Mouse (Mus musculus) liver, embryonic 14.5 days (tissue): Measurements from ENCODE around the gene Ankrd63. TPM values are rescaled to one million over a fixed set of nuclear protein-coding genes. Genes with fewer than 3 reads are reported as not detected.

Source experiments
- ATAC-seq: fragments of 200-750 bp; cut with Nextera tagmentation; 2 replicates; pipeline ENCODE4 v1.8.0; 2017; ENCODE audit warnings: moderate number of reproducible peaks, mild to moderate bottlenecking, moderate library complexity; ENCODE audit not compliant: insufficient read depth
- DNase-seq, 3 experiments: peaks; one replicate each; pipeline ENCODE4 v3.0.0-alpha.2; 2012 to 2013; ENCODE audit warnings: low read depth in 3 of 3, low spot score in 3 of 3
- H3K27ac ChIP-seq: fragments of 300-500 bp; sonication (generic); 2 replicates; pipeline ENCODE4 v1.5.1; 2014; ENCODE audit warnings: moderate library complexity, mild to moderate bottlenecking, control low read depth, inconsistent platforms
- H3K27me3 ChIP-seq: fragments of 300-500 bp; sonication (generic); 2 replicates; pipeline ENCODE4 v1.6.1; 2014; ENCODE audit warnings: mild to moderate bottlenecking, low read length, moderate library complexity; ENCODE audit not compliant: control insufficient read depth, insufficient read depth
- H3K36me3 ChIP-seq: fragments of 300-500 bp; sonication (generic); replicated peaks from 2 replicates; pipeline ENCODE4 v1.6.1; 2014; ENCODE audit warnings: low read depth; ENCODE audit not compliant: control insufficient read depth, insufficient read depth
- H3K4me1 ChIP-seq, 2 experiments: fragments of 200-500 bp in 1 of 2; fragments of 300-500 bp in 1 of 2; sonication (generic) in 1 of 2; replicated peaks; 2 replicates each; pipeline ENCODE4 v1.6.1; 2012 to 2014; ENCODE audit warnings: antibody characterized with exemption in 1 of 2, inconsistent platforms in 1 of 2, low read length in 1 of 2; ENCODE audit not compliant: control insufficient read depth in 2 of 2, insufficient read depth in 2 of 2
- H3K4me2 ChIP-seq: fragments of 300-500 bp; sonication (generic); 2 replicates; pipeline ENCODE4 v1.6.1; 2014; ENCODE audit warnings: low read depth, mild to moderate bottlenecking, control low read depth, moderate library complexity
- H3K4me3 ChIP-seq, 2 experiments: fragments of 200-500 bp in 1 of 2; fragments of 300-500 bp in 1 of 2; sonication (generic) in 1 of 2; 2 replicates each; pipeline ENCODE4 v1.5.1; 2012 to 2014; ENCODE audit warnings: low read depth in 2 of 2, low read length in 2 of 2, mild to moderate bottlenecking in 2 of 2, control low read depth in 1 of 2, inconsistent platforms in 1 of 2, moderate library complexity in 1 of 2; ENCODE audit not compliant: insufficient read depth in 1 of 2
- H3K9ac ChIP-seq: fragments of 300-500 bp; sonication (generic); replicated peaks from 2 replicates; pipeline ENCODE4 v1.6.1; 2014; ENCODE audit warnings: mild to moderate bottlenecking, control low read depth, moderate library complexity
- H3K9me3 ChIP-seq: fragments of 300-500 bp; sonication (generic); 2 replicates; pipeline ENCODE4 v1.6.1; 2016; ENCODE audit warnings: low read length, mixed read lengths; ENCODE audit not compliant: control insufficient read depth
- CTCF ChIP-seq: IDR thresholded peaks from 2 replicates; pipeline ENCODE4 v1.5.1; 2016; ENCODE audit warnings: antibody characterized with exemption, low read depth, control low read depth
- EP300 ChIP-seq: IDR thresholded peaks from 2 replicates; pipeline ENCODE4 v1.6.1; 2016; ENCODE audit warnings: antibody characterized with exemption, low read depth
- WGBS: fragments of 180-500 bp; shearing (Covaris S2); extraction: QIAGEN DNeasy Blood & Tissue Kit; methylation state at CpG from one replicate; pipeline ENCODE4 v1.1.7; 2014; ENCODE audit not compliant: insufficient replicate concordance; 5-methylcytosine and 5-hydroxymethylcytosine counted together
- polyA plus RNA-seq, 2 experiments: library from polyadenylated mRNA; depleted of rRNA in 1 of 2; stranded (reverse) in 1 of 2; unstranded in 1 of 2; fragments of >200 nt; fragmentation: Nextera tagmentation in 1 of 2; extraction: Ambion mirVana in 1 of 2; gene quantifications; 2 replicates each; pipeline versions ENCODE4 v1.2.1 to v1.2.3; 2012 to 2014

Ankrd63 gene
- polyA plus RNA-seq, 2 experiments, result 0.03 to 0.07 TPM

GRCm38 (mm10) chr2:118744621-118745020 is 40.9 kb upstream of the Ankrd63 start:
- H3K9ac ChIP-seq, result no peak overlapping the region; the same call in 1 of the 2 replicates
- no peak for ATAC-seq
- peak overlapping the region in 1 of 2 experiments; percentile 88; a peak in 3 of 4 replicates for H3K4me3 ChIP-seq
- TF ChIP-seq CTCF (no peak), EP300 (no peak)
- H3K27ac ChIP-seq, result no peak overlapping the region
- peaks cover 8% of the 10 kb centered on the region for H3K27me3 ChIP-seq
- H3K4me1 ChIP-seq, result peaks cover 12 to 25% of the 10 kb centered on the region in 2 experiments
- 17% methylated on average over 7 of the region's 7 CpGs for WGBS
- peak overlapping the region; percentile 80 for H3K4me2 ChIP-seq
- no peaks in the 10 kb centered on the region for H3K36me3 ChIP-seq
- no peaks in the 10 kb centered on the region for H3K9me3 ChIP-seq
- no peak for DNase-seq

DNA sequence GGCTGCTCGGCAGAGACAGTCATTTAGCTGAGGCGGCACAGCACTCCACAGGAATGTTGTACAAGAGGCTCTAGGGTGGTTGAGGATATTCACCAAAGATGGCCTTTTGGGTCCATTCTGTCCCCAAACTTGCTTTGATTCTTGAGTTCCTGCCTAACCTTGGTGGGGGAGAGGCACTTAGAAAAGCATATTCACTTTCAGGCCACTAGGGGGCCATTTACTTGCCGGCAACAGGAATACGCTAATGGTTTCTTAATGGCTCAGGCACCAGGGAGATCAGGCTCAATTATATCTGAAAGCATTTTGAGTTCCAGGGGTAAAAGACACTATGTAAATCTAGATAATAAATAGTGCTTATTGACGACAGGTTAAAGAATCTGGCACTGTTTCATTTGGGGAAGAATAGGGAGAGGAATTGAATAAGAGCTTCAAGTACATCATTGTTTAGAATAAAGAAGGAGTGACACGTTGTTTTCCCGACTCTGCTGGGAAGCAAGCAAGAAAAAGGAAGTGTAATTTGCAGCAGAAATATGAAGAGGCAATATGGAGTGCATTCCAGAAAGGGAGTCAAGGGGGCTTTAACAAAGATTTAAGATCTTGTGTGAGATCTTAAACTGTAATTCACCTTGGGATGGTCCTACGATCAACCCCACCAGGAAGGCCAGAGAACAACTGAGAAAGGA is 39.6 kb upstream of the Ankrd63 start:
- Histone ChIP-seq H3K4me1 (peaks cover 12 to 21% of the 10 kb centered on the region in 2 experiments), H3K36me3 (no peaks in the 10 kb centered on the region), H3K4me3 (no peak overlapping the region), H3K27ac (no peak overlapping the region), H3K4me2 (no peak overlapping the region), H3K9me3 (no peaks in the 10 kb centered on the region), H3K9ac (no peak overlapping the region), H3K27me3 (peaks cover 8% of the 10 kb centered on the region)
- ATAC-seq, result no peak
- peak in 2 of 3 experiments; percentile 42 to 55 for DNase-seq
- TF ChIP-seq CTCF, result peak; percentile 87
- TF ChIP-seq EP300, result no peak
- 27% methylated on average over 8 of the region's 8 CpGs for WGBS

GRCm38 (mm10) chr2:118741183-118741582 is 37.4 kb upstream of the Ankrd63 start:
- Histone ChIP-seq H3K27me3 (peaks cover 8% of the 10 kb centered on the region), H3K9ac (no peak overlapping the region), H3K4me2 (no peak overlapping the region), H3K27ac (no peak overlapping the region), H3K4me3 (no peak overlapping the region), H3K4me1 (peaks cover 7 to 10% of the 10 kb centered on the region in 2 experiments), H3K36me3 (no peaks in the 10 kb centered on the region), H3K9me3 (no peaks in the 10 kb centered on the region)
- DNase-seq, result no peak
- WGBS, result 53% methylated on average over 9 of the region's 9 CpGs
- ATAC-seq, result no peak
- TF ChIP-seq CTCF (no peak), EP300 (no peak)

DNA sequence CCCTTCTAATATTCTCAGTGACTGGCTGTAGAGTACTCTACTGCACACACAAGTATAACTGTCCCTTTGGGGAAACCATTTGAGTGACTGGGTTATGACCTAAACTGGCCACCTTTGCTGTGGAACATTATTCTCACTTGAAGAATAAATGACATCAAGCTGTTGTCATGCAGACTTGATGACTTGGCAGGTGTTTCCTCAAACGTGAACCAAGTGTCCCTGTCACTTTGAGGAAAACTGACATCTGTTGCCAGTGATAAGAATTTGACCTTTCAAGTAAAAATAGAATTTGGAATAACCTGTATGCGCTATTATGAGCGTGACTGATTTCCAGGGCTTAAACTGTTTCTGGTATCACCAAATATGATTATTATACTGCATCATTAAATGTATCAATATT is 36.6 kb upstream of the Ankrd63 start:
- TF ChIP-seq EP300, result no peak
- no peak for TF ChIP-seq CTCF
- peaks cover 7 to 10% of the 10 kb centered on the region in 2 experiments for H3K4me1 ChIP-seq
- peaks cover 8% of the 10 kb centered on the region for H3K27me3 ChIP-seq
- DNase-seq (no peak), ATAC-seq (no peak)
- H3K36me3 ChIP-seq, result no peaks in the 10 kb centered on the region
- no peaks in the 10 kb centered on the region for H3K9me3 ChIP-seq
- no peak overlapping the region for H3K4me2 ChIP-seq
- H3K9ac ChIP-seq, result no peak overlapping the region
- WGBS, result 16% methylated on average over 3 of the region's 3 CpGs
- H3K4me3 ChIP-seq, result no peak overlapping the region
- H3K27ac ChIP-seq, result no peak overlapping the region

DNA sequence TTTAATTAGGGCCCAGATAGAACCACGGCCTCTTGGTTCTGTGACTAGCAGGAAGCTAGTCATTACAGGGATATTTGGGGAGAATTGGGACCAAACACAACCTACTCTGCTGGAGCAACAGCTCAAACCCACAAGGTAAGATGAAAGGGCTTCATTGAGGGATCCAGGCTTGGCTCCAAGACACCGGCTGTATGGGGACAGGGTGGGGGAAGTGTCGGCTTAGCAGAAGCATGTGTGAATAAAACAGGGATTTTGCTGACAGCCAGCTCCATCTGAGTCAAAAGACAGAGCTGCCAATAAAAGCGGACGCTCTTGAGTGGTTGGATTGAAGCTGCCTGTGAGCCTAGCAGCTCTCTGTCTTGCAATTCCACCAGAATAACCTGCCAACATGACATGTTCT is 29.6 kb upstream of the Ankrd63 start:
- DNase-seq (no peak), ATAC-seq (no peak)
- H3K27ac ChIP-seq, result no peak overlapping the region
- no peak overlapping the region for H3K4me3 ChIP-seq
- H3K36me3 ChIP-seq, result no peaks in the 10 kb centered on the region
- H3K27me3 ChIP-seq, result no peaks in the 10 kb centered on the region; the same call in 1 of the 2 replicates
- no peak overlapping the region for H3K9ac ChIP-seq
- WGBS, result 63% methylated on average over 5 of the region's 5 CpGs
- no peak overlapping the region for H3K4me2 ChIP-seq
- TF ChIP-seq CTCF, result no peak
- peaks cover 0 to 5% of the 10 kb centered on the region in 2 experiments; a peak in 1 of 4 replicates for H3K4me1 ChIP-seq
- no peaks in the 10 kb centered on the region for H3K9me3 ChIP-seq
